Mouse (Mus musculus) cerebellum, adult 2 months (tissue): Measurements from ENCODE around the gene 9430097D07Rik.

Experiments used
- CTCF ChIP-seq: fragments of 200-500 bp; IDR thresholded peaks from 2 replicates; pipeline ENCODE4 v1.5.1; 2011; ENCODE audit warnings: low read depth, mild to moderate bottlenecking, control low read depth, low read length, moderate library complexity, borderline replicate concordance; ENCODE audit not compliant: insufficient read depth
- POLR2A ChIP-seq: fragments of 200-500 bp; IDR thresholded peaks from 2 replicates; pipeline ENCODE4 v1.6.1; 2011; ENCODE audit warnings: low read length, control low read depth, borderline replicate concordance; ENCODE audit not compliant: insufficient read depth

GRCm38 (mm10) chr2:32606161-32607142 is 31.0 kb upstream of the 9430097D07Rik start:
- TF ChIP-seq CTCF, result peak; percentile 43; the same call in 1 of the 2 replicates
- 0 out of 2 replicates have a peak, but pooled peaks have one; percentile 34 for TF ChIP-seq POLR2A
